Mouse (Mus musculus): ENCODE measurements at regions not wholly inside any gene's neighbourhood (a gene's known extent, or its start where the extent isn't known, plus 50 kb on each side); places are given as distances from the start of the nearest gene placed in this dataset.

DNA sequence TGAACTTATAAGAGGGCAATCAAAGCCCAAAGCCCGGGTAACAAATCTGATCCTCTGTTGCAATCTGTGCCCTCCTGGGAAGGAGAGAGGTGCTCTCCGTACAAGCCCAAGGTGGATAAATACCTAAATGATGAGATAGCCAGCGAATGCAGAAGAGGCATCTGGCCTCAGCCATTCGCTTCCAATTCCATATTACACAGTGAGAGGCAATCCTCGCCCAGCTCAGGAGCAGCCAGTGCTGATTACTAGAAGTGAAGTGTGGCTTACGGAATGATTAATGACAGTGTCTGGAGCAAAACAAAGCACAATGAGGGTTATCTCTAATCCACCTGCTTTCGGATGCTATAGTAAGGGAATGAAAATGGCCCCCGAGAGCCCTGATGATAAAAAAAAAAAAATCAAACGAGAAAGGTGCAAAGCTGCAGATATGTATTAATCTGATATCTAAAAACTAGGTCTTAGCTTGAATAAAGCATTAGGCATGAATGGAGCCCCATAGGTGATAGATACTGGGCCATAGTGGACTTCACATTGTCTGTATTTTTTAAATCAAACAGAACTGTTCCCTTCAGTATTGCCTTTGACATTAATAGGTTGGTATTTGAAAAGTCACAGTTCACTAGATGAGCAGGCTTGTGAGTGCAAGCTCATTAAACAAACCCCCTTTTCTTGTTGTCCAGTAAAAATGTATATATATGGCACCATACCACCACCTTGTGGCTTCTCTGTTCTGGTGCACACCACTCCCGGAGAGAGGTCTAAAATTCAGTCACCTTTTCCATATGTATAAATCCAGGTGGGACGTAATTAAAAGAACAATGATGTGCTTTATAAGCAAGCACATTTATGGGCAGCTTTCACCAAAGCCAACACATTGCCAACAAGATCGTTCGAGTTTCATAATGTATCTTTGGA, 57.4 kb upstream of the Tmco5 start:
- CTCF ChIA-PET = interaction anchor here (0.6 to 1.6 kb wide), 3 partner anchors 8 to 52 kb away, joined by 3 to 8 read pairs (median 3); no protein-coding TSS in a partner anchor
- H3K27me3 ChIP-seq = peaks cover 4% of the 10 kb centered on the region
- POLR2A ChIA-PET = interaction anchor here (0.9 kb wide), 1 partner anchor 10 kb away, joined by 3 read pairs; no protein-coding TSS in a partner anchor
- peak; percentile 68 for TF ChIP-seq CTCF (IDR thresholded peaks at IDR 0.05)
- no peak for DNase-seq (ENCODE audit: low read depth, low spot score)
- in situ Hi-C loops (cut with MboI; ENCODE audit: low pct_unique_long_range_greater_than_20kb) = loop anchor here (10.0 kb wide), 3 partner anchors 166 to 706 kb away; no protein-coding TSS in a partner anchor
- no peak for ATAC-seq
